Mouse (Mus musculus) left cerebral cortex, postnatal 14 days (tissue): ENCODE results near the gene Lst1. TPM values are rescaled to one million over a fixed set of nuclear protein-coding genes. Genes with fewer than 3 reads are reported as not detected.
A peak's percentile ranks its signal among the peaks of the same experiment; 100 is the strongest.

Source experiments
- DNase-seq, 2 experiments: peaks; one replicate each; pipeline ENCODE4 v3.0.0; 2021 to 2022; ENCODE audit warnings: low spot score in 2 of 2, mixed read lengths in 1 of 2
- intact Hi-C: fragments of 180-260 bp; cut with DNase I; formaldehyde crosslinking; loops from one replicate; pipeline ENCODE4 v1.15.1; 2025
- total RNA-seq, 2 experiments: library from RNA; stranded (reverse); gene quantifications; 2 replicates each; pipeline ENCODE4 v1.2.3; 2021

The Lst1 gene
- total RNA-seq, 2 experiments from 2014 or later = 5.8 to 7.8 TPM

GRCm38 (mm10) chr17:35191723-35192122 lies 3.5 kb upstream of the Lst1 start:
- intact Hi-C loops = no loop called here
- no peak for DNase-seq

- no peak for DNase-seq
- intact Hi-C loops = no loop called here
Observed at GRCm38 (mm10) chr17:35190096-35190495, 1.9 kb upstream of the Lst1 start.

GRCm38 (mm10) chr17:35189186-35189585 lies 947 bp upstream of the Lst1 start:
- no peak for DNase-seq
- intact Hi-C loops = no loop called here

GRCm38 (mm10) chr17:35187345-35187744 lies 894 bp downstream of the Lst1 start:
- DNase-seq = no peak
- intact Hi-C loops = no loop called here

- DNase-seq = no peak
- intact Hi-C loops = no loop called here
Observed at GRCm38 (mm10) chr17:35186681-35187080, 1.6 kb downstream of the Lst1 start.

GRCm38 (mm10) chr17:35185639-35186611 lies 2.3 kb downstream of the Lst1 start:
- DNase-seq = no peak
- intact Hi-C loops = no loop called here

- intact Hi-C loops = no loop called here
- DNase-seq = no peak
Observed at GRCm38 (mm10) chr17:35180093-35180492, 8.1 kb downstream of the Lst1 start.

GRCm38 (mm10) chr17:35178528-35178927 lies 9.7 kb downstream of the Lst1 start:
- intact Hi-C loops = loop anchor here (2.0 kb wide), 1 partner anchor 54 kb away; the partner anchor contains the start of gene Atp6v1g2
- peak in 1 of 2 experiments; percentile 62 for DNase-seq

- DNase-seq = no peak
- intact Hi-C loops = no loop called here
Observed at GRCm38 (mm10) chr17:35175968-35176367, 12.3 kb downstream of the Lst1 start, which contains the start of gene Aif1. Aif1 (minus strand) TSS chr17:35176068.

- no peak for DNase-seq
- intact Hi-C loops = no loop called here
Observed at GRCm38 (mm10) chr17:35175382-35175781, 12.9 kb downstream of the Lst1 start.

- no peak for DNase-seq
- intact Hi-C loops = no loop called here
Observed at GRCm38 (mm10) chr17:35174201-35174977, 13.8 kb downstream of the Lst1 start.

- intact Hi-C loops = no loop called here
Observed at GRCm38 (mm10) chr17:35173329-35173728, 14.9 kb downstream of the Lst1 start.

GRCm38 (mm10) chr17:35172445-35173234 lies 15.6 kb downstream of the Lst1 start:
- intact Hi-C loops = no loop called here
- no peak for DNase-seq

More at GRCm38 (mm10) chr17:35173329-35173728, 14.9 kb downstream of the Lst1 start:
- no peak for DNase-seq

GRCm38 (mm10) chr17:35168541-35169207 lies 19.6 kb downstream of the Lst1 start:
- intact Hi-C loops = loop anchor here (2.0 kb wide), 1 partner anchor 64 kb away; the partner anchor contains the start of gene Atp6v1g2
- DNase-seq = peak in 1 of 2 experiments; percentile 52

- intact Hi-C loops = loop anchor here (2.0 kb wide), 1 partner anchor 65 kb away; the partner anchor contains the start of gene Atp6v1g2
- DNase-seq = no peak
Observed at GRCm38 (mm10) chr17:35167794-35168193, 20.4 kb downstream of the Lst1 start.

- intact Hi-C loops = no loop called here
Observed at GRCm38 (mm10) chr17:35166352-35167035, 21.7 kb downstream of the Lst1 start.

GRCm38 (mm10) chr17:35165451-35166155 lies 22.6 kb downstream of the Lst1 start:
- DNase-seq = no peak
- intact Hi-C loops = no loop called here

More at GRCm38 (mm10) chr17:35166352-35167035, 21.7 kb downstream of the Lst1 start:
- DNase-seq = peak; percentile 81 to 87
